Mouse (Mus musculus) small intestine, adult 2 months (tissue): ENCODE data around the gene Nucb1.

ENCODE experiments used
- CTCF ChIP-seq: fragments of 200-500 bp; IDR thresholded peaks from 2 replicates; pipeline ENCODE4 v1.5.1; 2012; ENCODE audit warnings: low read depth, mild to moderate bottlenecking, control low read depth, inconsistent platforms, low read length, moderate library complexity, mixed read lengths; ENCODE audit not compliant: insufficient replicate concordance, insufficient read length; ENCODE audit errors: extremely low read depth
- POLR2A ChIP-seq: fragments of 200-500 bp; IDR thresholded peaks from 2 replicates; pipeline ENCODE4 v1.6.1; 2012; ENCODE audit warnings: low read depth, mild to moderate bottlenecking, control low read depth, inconsistent platforms, low read length, moderate library complexity

DNA sequence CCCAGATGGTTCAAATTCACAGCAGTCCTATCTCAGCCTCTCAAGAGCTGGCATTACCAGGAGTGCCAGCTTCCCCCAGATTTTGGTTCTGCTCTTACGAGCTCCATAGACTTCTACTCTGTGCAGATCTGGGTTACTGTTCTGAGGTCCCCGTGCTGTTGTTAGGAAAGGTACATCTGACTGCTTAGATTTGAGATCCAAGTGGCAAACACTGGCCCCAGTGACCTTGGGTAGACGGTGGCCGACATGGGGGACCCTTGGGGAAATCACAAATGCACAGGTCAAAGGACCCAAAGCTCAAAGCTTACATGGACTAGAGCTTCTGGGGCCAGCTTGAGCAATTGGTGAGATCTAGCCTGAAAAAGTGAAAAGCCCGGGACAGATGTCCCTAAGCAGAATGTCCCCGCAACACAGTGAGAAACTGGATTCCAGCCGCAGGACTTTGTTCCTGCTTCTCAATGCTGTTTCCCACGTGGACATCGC is 53.4 kb downstream of the Nucb1 start:
- TF ChIP-seq CTCF (no peak), POLR2A (no peak)
